Mouse (Mus musculus) midbrain, postnatal 0 days (tissue): ENCODE measurements at regions not wholly inside any gene's neighbourhood (a gene's known extent, or its start where the extent isn't known, plus 50 kb on each side); places are given as distances from the start of the nearest gene placed in this dataset.

ENCODE experiments used
- ATAC-seq: fragments of 200-750 bp; cut with Nextera tagmentation; 2 replicates; pipeline ENCODE4 v1.8.0; 2017; ENCODE audit warnings: moderate number of reproducible peaks, mild to moderate bottlenecking, moderate TSS enrichment, moderate library complexity; ENCODE audit not compliant: low FRiP score
- DNase-seq: peaks from one replicate; pipeline ENCODE4 v3.0.0-alpha.2; 2015; ENCODE audit warnings: low spot score
- H3K27ac ChIP-seq: fragments of 300-500 bp; sonication (generic); 2 replicates; pipeline ENCODE4 v1.5.1; 2014; ENCODE audit warnings: low read depth, mild to moderate bottlenecking, low read length, mixed read lengths
- H3K27me3 ChIP-seq: fragments of 300-500 bp; sonication (generic); 2 replicates; pipeline ENCODE4 v1.6.1; 2014; ENCODE audit warnings: low read length, control low read depth, mixed read lengths; ENCODE audit not compliant: insufficient read depth
- H3K36me3 ChIP-seq: fragments of 300-500 bp; sonication (generic); 2 replicates; pipeline ENCODE4 v1.6.1; 2014; ENCODE audit warnings: low read length, control low read depth, mixed read lengths; ENCODE audit not compliant: insufficient read depth
- H3K4me1 ChIP-seq: fragments of 300-500 bp; sonication (generic); 2 replicates; pipeline ENCODE4 v1.6.1; 2014; ENCODE audit warnings: mild to moderate bottlenecking, control low read depth, antibody characterized with exemption, low read length, mixed read lengths; ENCODE audit not compliant: insufficient read depth
- H3K4me2 ChIP-seq: fragments of 300-500 bp; sonication (generic); 2 replicates; pipeline ENCODE4 v1.6.1; 2014; ENCODE audit warnings: low read depth, mild to moderate bottlenecking, low read length, mixed read lengths; ENCODE audit not compliant: poor library complexity, severe bottlenecking
- H3K4me3 ChIP-seq: fragments of 300-500 bp; sonication (generic); 2 replicates; pipeline ENCODE4 v1.5.1; 2014; ENCODE audit warnings: low read depth, mild to moderate bottlenecking, low read length, moderate library complexity
- H3K9ac ChIP-seq: fragments of 300-500 bp; sonication (generic); replicated peaks from 2 replicates; pipeline ENCODE4 v1.6.1; 2014; ENCODE audit warnings: mild to moderate bottlenecking, low read length, moderate library complexity, mixed read lengths; ENCODE audit not compliant: poor library complexity, severe bottlenecking
- H3K9me3 ChIP-seq: fragments of 300-500 bp; sonication (generic); 2 replicates; pipeline ENCODE4 v1.6.1; 2016; ENCODE audit warnings: low read length, control low read depth
- CTCF ChIP-seq: IDR thresholded peaks from 2 replicates; pipeline ENCODE4 v1.5.1; 2016; ENCODE audit warnings: antibody characterized with exemption, mild to moderate bottlenecking
- WGBS: fragments of 180-500 bp; shearing (Covaris S2); extraction: QIAGEN DNeasy Blood & Tissue Kit; methylation state at CpG from one replicate; pipeline ENCODE4 v1.1.7; 2014; 5-methylcytosine and 5-hydroxymethylcytosine counted together

GRCm38 (mm10) chr9:47409579-47409978, 120.4 kb upstream of the Cadm1 start:
- ATAC-seq (no peak), DNase-seq (no peak)
- Histone ChIP-seq H3K27me3 (peaks cover 10% of the 10 kb centered on the region; the same call in 1 of the 2 replicates), H3K4me3 (no peak overlapping the region), H3K4me1 (no peaks in the 10 kb centered on the region; the same call in 1 of the 2 replicates), H3K36me3 (no peaks in the 10 kb centered on the region), H3K4me2 (no peak overlapping the region), H3K9ac (no peak overlapping the region), H3K9me3 (no peaks in the 10 kb centered on the region), H3K27ac (no peak overlapping the region)
- no peak for TF ChIP-seq CTCF
- WGBS: 82% methylated on average over 6 of the region's 6 CpGs

GRCm38 (mm10) chr9:47412786-47413185, 117.2 kb upstream of the Cadm1 start:
- Histone ChIP-seq H3K27me3 (0 out of 2 replicates have a peak, but pooled peaks cover 4% of the 10 kb centered on the region), H3K4me2 (no peak overlapping the region), H3K9me3 (no peaks in the 10 kb centered on the region), H3K4me1 (peaks cover 2% of the 10 kb centered on the region; the same call in 1 of the 2 replicates), H3K36me3 (no peaks in the 10 kb centered on the region), H3K4me3 (no peak overlapping the region), H3K27ac (no peak overlapping the region), H3K9ac (no peak overlapping the region)
- 80% methylated on average over 2 of the region's 2 CpGs for WGBS
- no peak for DNase-seq
- no peak for TF ChIP-seq CTCF
- no peak for ATAC-seq

- H3K9ac ChIP-seq: no peak overlapping the region
- no peak overlapping the region for H3K4me3 ChIP-seq
- no peaks in the 10 kb centered on the region for H3K36me3 ChIP-seq
- no peak for TF ChIP-seq CTCF
- ATAC-seq (no peak), DNase-seq (no peak)
- no peak overlapping the region for H3K4me2 ChIP-seq
- H3K4me1 ChIP-seq: peaks cover 6% of the 10 kb centered on the region; the same call in 1 of the 2 replicates
- no peak overlapping the region for H3K27ac ChIP-seq
- H3K9me3 ChIP-seq: no peaks in the 10 kb centered on the region
- 78% methylated on average over 8 of the region's 8 CpGs for whole genome bisulfite sequencing
- H3K27me3 ChIP-seq: no peaks in the 10 kb centered on the region
These were observed 115.5 kb upstream of the Cadm1 start for GRCm38 (mm10) chr9:47414350-47414988.

- no peaks in the 10 kb centered on the region for H3K27me3 ChIP-seq
- no peak overlapping the region for H3K4me2 ChIP-seq
- 37% methylated on average over 9 of the region's 9 CpGs for WGBS
- ATAC-seq: no peak
- H3K27ac ChIP-seq: no peak overlapping the region
- no peak for TF ChIP-seq CTCF
- no peak overlapping the region for H3K4me3 ChIP-seq
- no peaks in the 10 kb centered on the region for H3K9me3 ChIP-seq
- H3K9ac ChIP-seq: no peak overlapping the region
- DNase-seq: peak; percentile 72
- H3K36me3 ChIP-seq: no peaks in the 10 kb centered on the region
- peaks cover 9% of the 10 kb centered on the region; the same call in 1 of the 2 replicates for H3K4me1 ChIP-seq
These were observed 107.8 kb upstream of the Cadm1 start for GRCm38 (mm10) chr9:47422151-47422599.

- Histone ChIP-seq H3K9ac (no peak overlapping the region), H3K4me1 (peaks cover 9% of the 10 kb centered on the region; the same call in 1 of the 2 replicates), H3K4me3 (no peak overlapping the region), H3K27ac (no peak overlapping the region), H3K36me3 (no peaks in the 10 kb centered on the region), H3K9me3 (no peaks in the 10 kb centered on the region), H3K4me2 (no peak overlapping the region), H3K27me3 (no peaks in the 10 kb centered on the region)
- ATAC-seq: no peak
- no peak for TF ChIP-seq CTCF
- DNase-seq: peak; percentile 91
- WGBS: 59% methylated on average over 8 of the region's 8 CpGs
These were observed 107.1 kb upstream of the Cadm1 start for GRCm38 (mm10) chr9:47422741-47423461.

GRCm38 (mm10) chr9:47423462-47423832, 106.5 kb upstream of the Cadm1 start:
- Histone ChIP-seq H3K36me3 (no peaks in the 10 kb centered on the region), H3K27me3 (no peaks in the 10 kb centered on the region), H3K4me3 (no peak overlapping the region), H3K4me2 (no peak overlapping the region), H3K9ac (no peak overlapping the region), H3K4me1 (peaks cover 9% of the 10 kb centered on the region; the same call in 1 of the 2 replicates), H3K9me3 (no peaks in the 10 kb centered on the region), H3K27ac (no peak overlapping the region)
- no peak for TF ChIP-seq CTCF
- ATAC-seq (no peak), DNase-seq (no peak)
- WGBS: 77% methylated on average over 3 of the region's 3 CpGs
